Mouse (Mus musculus) lung, adult 18-20 months (tissue): ENCODE measurements at regions not wholly inside any gene's neighbourhood (a gene's known extent, or its start where the extent isn't known, plus 50 kb on each side); places are given as distances from the start of the nearest gene placed in this dataset.

ENCODE experiments used
- DNase-seq, 2 experiments: peaks; one replicate each; pipeline ENCODE4 v3.0.0; 2022; ENCODE audit warnings: mixed read lengths in 2 of 2

DNA sequence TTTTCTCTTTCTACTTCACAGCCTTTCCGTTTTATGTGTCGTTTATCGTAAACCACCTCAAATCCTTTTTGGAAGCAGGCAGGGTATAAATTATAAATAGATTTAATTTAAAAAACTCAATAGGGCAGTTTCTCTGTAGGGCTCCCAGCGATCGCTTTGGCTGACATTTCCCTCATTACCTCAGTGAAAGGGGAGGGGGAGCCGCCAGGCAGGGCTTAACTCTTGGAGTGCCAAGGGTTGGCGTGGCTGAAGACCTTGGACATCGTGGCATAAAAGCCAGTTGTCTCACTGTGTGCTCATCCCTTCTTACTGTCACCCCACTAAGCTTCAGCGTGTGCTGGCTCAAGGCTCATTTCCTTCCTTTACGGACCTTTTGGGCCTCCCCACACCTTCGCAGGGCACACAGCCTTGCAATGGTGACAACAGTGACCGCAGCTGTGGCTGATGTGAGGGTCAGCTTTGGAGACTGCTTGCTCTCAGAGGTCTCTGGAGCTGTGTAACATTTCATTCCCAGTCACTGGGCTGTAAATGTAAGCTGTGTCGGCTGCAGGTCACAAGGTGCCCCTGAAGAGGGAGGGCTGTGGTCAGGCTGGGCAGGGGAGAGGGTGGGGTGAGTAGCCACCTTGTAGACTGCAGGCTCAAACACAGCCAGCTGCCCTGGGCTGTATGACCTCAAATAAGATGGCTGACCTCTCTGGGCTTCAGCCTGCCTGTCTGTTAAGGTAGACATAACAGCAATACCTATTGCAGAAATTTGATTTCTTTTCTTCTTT lies 81.6 kb upstream of the Stx16 start:
- no peak for DNase-seq

- no peak for DNase-seq
Measured at GRCm38 (mm10) chr2:174004666-174005065, 71.4 kb upstream of the Stx16 start.

- no peak for DNase-seq
Measured at GRCm38 (mm10) chr2:174007976-174008349, 68.1 kb upstream of the Stx16 start.

- no peak for DNase-seq
Measured at GRCm38 (mm10) chr2:174008350-174009218, 67.5 kb upstream of the Stx16 start.

DNA sequence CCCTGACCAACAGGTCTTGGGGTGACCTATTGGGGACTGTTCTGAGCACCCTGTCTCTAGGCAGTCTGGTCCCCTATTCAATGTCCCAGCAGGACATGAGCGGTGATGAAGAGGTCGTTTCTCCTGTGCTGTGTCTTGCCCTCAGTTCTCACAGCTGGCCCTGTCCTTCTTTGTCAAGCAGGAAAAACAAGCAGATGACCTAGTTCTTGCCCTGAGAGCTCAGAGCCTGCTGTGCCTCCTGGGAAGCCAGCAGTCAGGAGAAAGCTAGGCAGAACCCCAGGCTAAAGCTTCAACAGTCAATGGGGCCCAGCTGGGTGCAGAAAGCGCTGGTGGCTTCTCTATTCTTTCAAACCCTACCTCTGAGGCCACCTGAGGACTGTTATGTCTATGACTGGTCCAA lies 66.1 kb upstream of the Stx16 start:
- no peak for DNase-seq

DNA sequence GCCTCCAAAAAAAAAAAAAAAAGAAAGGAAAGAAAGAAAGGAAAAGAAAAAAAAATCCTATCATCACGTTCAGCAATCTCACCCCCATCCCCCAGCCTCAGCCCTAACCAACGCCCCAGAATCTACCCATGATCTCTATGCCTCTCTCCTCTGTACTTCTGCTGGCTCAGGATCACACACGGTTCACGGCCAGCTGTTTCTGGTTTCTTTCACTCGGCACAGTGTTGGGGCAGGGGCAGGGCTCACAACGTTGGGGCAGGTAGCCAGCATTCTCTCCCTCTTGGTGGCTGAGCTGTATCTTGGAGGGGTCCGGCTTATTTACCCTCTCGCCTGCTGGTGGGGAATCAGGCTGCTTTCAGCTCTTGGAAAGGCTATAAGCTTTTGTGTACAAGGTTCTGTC lies 64.7 kb upstream of the Stx16 start:
- no peak for DNase-seq

DNA sequence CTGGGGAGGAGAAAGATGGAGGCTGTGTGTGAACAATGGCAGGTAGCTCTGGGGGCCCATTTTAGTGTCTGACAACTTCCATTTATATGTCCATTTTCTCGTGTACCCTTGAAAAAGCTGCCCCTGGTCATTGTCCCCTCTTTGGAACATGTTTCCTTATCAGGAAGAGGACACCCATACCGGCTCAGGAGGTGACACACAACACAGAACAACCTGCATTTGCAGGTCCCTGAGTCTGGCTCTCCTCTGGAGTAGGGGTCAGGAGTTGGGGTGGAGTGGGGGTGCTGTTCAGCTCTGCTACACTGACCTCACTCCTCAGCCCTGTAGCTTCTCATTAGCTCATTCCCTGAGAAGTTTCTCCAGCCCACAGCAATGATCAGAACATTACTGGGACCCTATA lies 61.7 kb upstream of the Stx16 start:
- DNase-seq, result no peak

DNA sequence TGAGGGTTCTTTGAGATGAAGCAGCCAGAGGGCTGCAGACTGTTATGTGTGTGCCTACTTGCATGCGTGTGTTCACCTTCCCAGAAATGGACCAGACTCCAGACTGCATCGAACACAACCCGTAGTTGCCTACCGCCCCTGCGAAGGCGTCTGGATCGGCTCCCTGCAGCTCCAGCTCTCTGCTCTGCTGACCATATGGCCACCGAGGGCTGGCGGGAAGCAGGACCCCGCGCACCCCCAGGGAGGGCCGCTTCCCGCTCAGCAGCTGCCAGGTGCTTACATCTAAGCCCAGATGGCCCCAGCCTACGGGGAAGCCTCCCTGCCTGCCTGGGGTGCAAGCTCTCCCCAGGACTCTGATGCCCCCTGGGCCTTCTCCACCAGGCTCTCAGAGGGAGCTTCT lies 60.8 kb upstream of the Stx16 start:
- DNase-seq, result no peak

DNA sequence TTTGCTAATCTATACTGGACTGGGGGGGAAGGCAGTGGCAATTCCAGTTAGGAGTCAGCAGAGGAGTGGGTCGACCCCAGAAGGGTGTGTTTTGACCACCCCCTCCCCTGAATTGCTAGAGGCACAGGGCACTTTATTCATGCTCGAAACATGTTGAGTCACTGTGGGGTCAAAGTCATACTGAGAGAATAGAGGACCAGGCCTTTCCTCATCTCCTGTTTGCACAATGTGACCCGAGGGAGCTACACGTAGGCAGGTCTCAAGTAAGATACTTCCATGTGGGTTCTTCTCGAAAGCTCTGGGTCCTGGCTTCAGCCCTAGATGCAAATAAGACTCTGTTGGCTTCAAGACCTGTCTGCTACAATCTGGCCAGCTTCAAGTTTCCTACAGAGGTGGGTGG lies 60.0 kb upstream of the Stx16 start:
- DNase-seq, result no peak

DNA sequence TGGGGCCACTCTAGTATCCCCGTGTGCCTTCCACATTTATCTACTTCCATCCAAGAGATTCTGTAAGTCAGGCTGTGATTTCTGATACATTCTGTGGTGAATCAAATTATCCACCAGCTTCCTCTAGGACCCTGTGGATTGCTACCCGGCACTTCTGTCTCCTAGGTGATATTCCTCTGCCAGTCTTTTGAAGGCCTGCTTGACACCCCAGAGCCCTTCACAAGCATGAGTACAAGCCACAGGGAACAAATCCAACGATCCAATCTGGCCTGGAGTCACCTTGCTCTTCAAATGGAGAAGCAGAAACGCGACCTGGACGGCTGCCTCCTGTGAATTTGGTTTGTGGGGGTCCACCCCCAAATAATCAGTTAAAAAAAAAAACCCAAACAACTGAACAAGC lies 59.1 kb upstream of the Stx16 start:
- DNase-seq, result no peak

- DNase-seq, result no peak
Measured at GRCm38 (mm10) chr2:174017596-174017995, 58.5 kb upstream of the Stx16 start.

GRCm38 (mm10) chr2:174018002-174018401 lies 58.1 kb upstream of the Stx16 start:
- DNase-seq, result peak; percentile 15 to 31

- DNase-seq, result no peak
Measured at GRCm38 (mm10) chr2:174018986-174019385, 57.1 kb upstream of the Stx16 start.

GRCm38 (mm10) chr2:174019970-174020369 lies 56.1 kb upstream of the Stx16 start:
- no peak for DNase-seq

DNA sequence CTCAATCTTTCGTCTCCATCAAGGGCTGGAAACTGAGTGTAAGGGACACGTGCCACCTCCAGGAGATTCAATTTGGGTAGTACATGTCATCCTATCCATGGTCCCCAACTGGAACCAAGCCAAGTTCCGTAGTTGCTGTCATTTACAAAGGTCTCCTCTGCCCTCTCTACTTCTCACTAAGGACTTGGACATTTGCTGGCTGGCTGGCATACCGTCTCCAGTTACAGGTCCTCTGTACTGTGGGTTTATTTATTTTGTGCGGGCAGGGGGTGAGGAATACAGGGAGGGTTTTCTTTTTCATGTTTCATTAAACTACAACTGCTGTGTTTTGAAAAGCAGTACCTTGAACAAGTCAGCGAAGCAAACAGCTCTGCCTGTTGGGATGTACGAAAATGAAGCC lies 55.7 kb upstream of the Stx16 start:
- no peak for DNase-seq

GRCm38 (mm10) chr2:174021538-174021937 lies 54.6 kb upstream of the Stx16 start:
- DNase-seq, result no peak

DNA sequence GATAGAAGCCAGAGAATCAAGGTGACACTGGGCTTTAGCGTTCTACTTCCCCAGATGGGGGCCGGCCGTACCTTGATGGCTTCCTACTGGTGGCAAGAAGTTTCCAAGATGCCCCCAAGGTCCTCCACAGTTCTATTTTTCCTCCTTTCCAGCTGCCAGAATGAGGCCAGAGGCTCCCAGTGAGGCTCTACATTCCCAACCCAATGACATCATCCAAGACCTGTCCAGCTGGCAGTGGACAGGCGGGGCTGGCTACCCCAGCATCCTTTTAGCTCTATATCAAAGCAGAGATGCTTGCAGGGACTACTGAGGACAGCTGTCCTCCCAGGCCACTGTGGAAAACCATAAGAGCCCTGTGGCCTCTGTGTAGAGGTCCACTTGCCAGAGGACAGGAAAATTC lies 53.8 kb upstream of the Stx16 start:
- no peak for DNase-seq

DNA sequence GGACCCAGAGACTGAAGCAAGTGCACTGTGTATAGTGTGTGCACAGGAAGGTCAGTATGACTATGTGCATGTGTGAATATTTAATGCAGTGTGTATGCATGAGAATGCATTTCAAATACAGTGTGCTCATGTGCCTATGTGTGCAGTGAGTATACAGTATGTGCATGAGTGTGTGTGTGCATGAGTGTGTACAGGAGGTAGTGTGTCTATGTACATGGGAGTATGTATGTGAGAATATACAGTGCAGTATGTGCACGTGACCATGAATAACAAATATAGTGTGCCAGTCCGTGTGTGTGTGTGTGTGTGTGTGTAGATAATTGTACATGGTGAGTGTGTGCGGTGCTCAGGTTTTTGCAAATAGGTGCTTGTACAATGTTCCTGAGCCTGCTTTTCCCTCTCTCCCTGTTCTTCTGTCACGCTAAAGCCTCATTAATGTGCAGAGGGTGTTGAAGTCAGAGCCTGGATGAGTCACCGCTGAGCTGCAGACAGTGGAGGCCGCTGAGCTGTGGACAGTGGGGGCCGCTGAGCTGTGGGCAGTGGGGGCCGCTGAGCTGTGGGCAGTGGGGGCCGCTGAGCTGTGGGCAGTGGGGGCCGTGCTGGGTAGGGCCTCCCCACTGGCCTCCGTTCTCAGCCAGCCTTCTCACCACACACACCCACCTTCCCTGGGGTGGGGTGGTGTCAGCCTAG lies 50.8 kb upstream of the Stx16 start:
- DNase-seq, result peak in 1 of 2 experiments; percentile 1
